Mouse (Mus musculus) embryonic facial prominence, embryonic 11.5 days (tissue): ENCODE measurements at regions not wholly inside any gene's neighbourhood (a gene's known extent, or its start where the extent isn't known, plus 50 kb on each side); places are given as distances from the start of the nearest gene placed in this dataset.
A peak's percentile ranks its signal among the peaks of the same experiment; 100 is the strongest.
"Not testable (repeated sequence)": the region's sequence is repeated elsewhere in the genome, so short reads cannot be mapped to it uniquely, and the experiment has no call there.

ENCODE experiments used
- ATAC-seq: fragments of 200-750 bp; cut with Nextera tagmentation; replicated peaks from 2 replicates; pipeline ENCODE4 v1.8.0; 2017; ENCODE audit warnings: low read depth; ENCODE audit not compliant: insufficient number of reproducible peaks, low FRiP score, low TSS enrichment
- DNase-seq: peaks from one replicate; pipeline ENCODE4 v3.0.0-alpha.2; 2015; ENCODE audit warnings: low spot score
- H3K27ac ChIP-seq: fragments of 300-500 bp; sonication (generic); replicated peaks from 2 replicates; pipeline ENCODE4 v1.5.1; 2014; ENCODE audit warnings: mild to moderate bottlenecking, low read depth, low read length, control low read depth
- H3K27me3 ChIP-seq: fragments of 300-500 bp; sonication (generic); 2 replicates; pipeline ENCODE4 v1.6.1; 2014; ENCODE audit warnings: mild to moderate bottlenecking, low read length, moderate library complexity, mixed read lengths; ENCODE audit not compliant: control insufficient read depth, insufficient read depth
- H3K36me3 ChIP-seq: fragments of 300-500 bp; sonication (generic); replicated peaks from 2 replicates; pipeline ENCODE4 v1.6.1; 2014; ENCODE audit warnings: low read depth, mild to moderate bottlenecking, low read length, moderate library complexity, mixed read lengths; ENCODE audit not compliant: control insufficient read depth, insufficient read depth
- H3K4me1 ChIP-seq: fragments of 300-500 bp; sonication (generic); 2 replicates; pipeline ENCODE4 v1.6.1; 2014; ENCODE audit warnings: low read length, mixed read lengths; ENCODE audit not compliant: control insufficient read depth, insufficient read depth
- H3K4me2 ChIP-seq: fragments of 300-500 bp; sonication (generic); 2 replicates; pipeline ENCODE4 v1.6.1; 2014; ENCODE audit warnings: low read depth, mild to moderate bottlenecking, control low read depth, low read length, moderate library complexity
- H3K4me3 ChIP-seq: fragments of 300-500 bp; sonication (generic); 2 replicates; pipeline ENCODE4 v1.5.1; 2014; ENCODE audit warnings: low read depth, low read length, control low read depth
- H3K9ac ChIP-seq: fragments of 300-500 bp; sonication (generic); replicated peaks from 2 replicates; pipeline ENCODE4 v1.6.1; 2014; ENCODE audit warnings: mild to moderate bottlenecking, control low read depth, low read length
- H3K9me3 ChIP-seq: fragments of 300-500 bp; sonication (generic); replicated peaks from 2 replicates; pipeline ENCODE4 v1.6.1; 2016; ENCODE audit warnings: mild to moderate bottlenecking, low read length, inconsistent platforms, mixed read lengths; ENCODE audit not compliant: control insufficient read depth
- WGBS: fragments of 180-500 bp; shearing (Covaris S2); extraction: QIAGEN DNeasy Blood & Tissue Kit; methylation state at CpG from one replicate; pipeline ENCODE4 v1.1.7; 2014; 5-methylcytosine and 5-hydroxymethylcytosine counted together

DNA sequence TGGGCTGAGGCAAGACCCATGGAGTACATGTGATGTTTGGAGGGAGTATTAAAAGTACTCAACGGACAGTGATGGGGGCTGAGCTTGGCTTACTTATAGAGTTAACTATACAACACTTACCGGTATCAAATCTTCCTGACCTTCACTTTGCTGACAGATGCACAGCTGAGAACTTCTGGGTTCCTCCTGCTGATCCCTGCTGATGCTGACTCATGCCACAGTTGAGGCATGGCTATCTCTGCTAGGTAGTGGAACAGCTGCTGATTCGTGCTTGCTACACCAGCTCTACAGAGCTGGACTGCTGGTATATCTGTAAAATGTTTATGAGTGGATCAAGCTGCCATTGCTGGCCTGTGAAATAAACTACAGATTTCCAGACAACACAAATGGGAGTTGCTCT lies 145.3 kb upstream of the Olfm3 start:
- Histone ChIP-seq H3K9ac (no peak overlapping the region), H3K27ac (no peak overlapping the region), H3K4me1 (no peaks in the 10 kb centered on the region), H3K36me3 (no peaks in the 10 kb centered on the region), H3K4me2 (no peak overlapping the region), H3K4me3 (no peak overlapping the region), H3K27me3 (no peaks in the 10 kb centered on the region), H3K9me3 (no peaks in the 10 kb centered on the region)
- ATAC-seq (no peak), DNase-seq (no peak)
- 84% methylated on average over 3 of the region's 3 CpGs for WGBS

DNA sequence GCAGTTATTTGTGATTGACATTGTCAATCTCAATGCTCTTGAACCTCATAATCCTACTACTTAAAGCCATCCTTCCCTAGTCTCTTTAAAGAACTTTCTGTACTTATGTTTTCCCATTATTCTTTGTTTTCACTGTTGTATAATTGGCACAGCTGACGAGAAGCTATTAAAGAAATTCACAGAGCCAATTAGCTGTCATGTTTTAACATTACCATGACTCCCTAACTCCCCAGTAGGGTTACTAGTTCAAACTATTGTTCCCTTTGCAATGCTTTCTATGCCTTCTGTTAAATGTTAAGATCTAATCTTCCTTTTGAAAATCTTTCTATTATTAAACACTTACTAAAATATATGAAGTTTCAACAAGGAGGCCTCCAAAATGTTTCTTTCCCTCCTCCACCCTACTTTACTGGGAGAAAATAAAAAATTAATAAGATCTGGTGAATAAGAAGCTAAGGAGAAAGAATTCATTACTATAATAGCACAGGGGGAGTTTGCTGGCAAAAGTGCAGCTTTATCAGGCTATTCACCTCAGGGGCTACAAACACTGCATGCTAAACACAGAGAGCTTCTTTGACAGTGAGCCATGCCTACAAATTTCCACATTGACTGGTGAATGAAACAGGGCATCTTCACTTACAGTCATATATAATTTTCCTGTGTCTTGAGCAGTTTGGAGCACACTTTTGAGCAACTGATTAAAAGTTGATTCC lies 144.4 kb upstream of the Olfm3 start:
- ATAC-seq, result no peak
- no peaks in the 10 kb centered on the region for H3K4me1 ChIP-seq
- WGBS, result 56% methylated on average over 1 of the region's 1 CpGs
- H3K27ac ChIP-seq, result no peak overlapping the region
- no peak for DNase-seq
- no peaks in the 10 kb centered on the region for H3K36me3 ChIP-seq
- H3K9me3 ChIP-seq, result no peaks in the 10 kb centered on the region
- no peak overlapping the region for H3K4me2 ChIP-seq
- no peak overlapping the region for H3K4me3 ChIP-seq
- H3K9ac ChIP-seq, result no peak overlapping the region
- no peaks in the 10 kb centered on the region for H3K27me3 ChIP-seq

DNA sequence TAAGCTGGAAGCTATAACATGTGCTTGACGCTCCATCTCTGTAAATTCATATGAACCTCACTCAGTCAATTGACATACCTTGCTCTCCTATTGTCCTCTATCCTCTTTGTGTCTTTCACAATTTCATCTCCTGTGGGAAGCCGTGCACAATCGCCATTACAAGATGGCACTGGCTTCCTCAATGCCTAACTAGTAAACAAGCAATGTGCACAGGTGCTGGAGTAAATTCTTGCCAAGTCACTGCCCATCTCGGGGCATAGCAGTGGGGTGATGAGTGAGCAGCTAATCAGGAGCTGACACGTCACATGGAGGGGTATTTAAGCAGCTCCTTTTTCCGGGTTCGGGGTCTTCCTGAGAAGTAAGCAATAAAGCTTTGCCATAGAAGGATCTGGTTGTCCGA lies 141.5 kb upstream of the Olfm3 start:
- not testable (repeated sequence) for H3K4me1 ChIP-seq, H3K27me3 ChIP-seq, H3K4me3 ChIP-seq, H3K27ac ChIP-seq, H3K36me3 ChIP-seq, H3K9ac ChIP-seq, DNase-seq, ATAC-seq, H3K9me3 ChIP-seq, H3K4me2 ChIP-seq
- 76% methylated on average over 6 of the region's 8 CpGs for WGBS

DNA sequence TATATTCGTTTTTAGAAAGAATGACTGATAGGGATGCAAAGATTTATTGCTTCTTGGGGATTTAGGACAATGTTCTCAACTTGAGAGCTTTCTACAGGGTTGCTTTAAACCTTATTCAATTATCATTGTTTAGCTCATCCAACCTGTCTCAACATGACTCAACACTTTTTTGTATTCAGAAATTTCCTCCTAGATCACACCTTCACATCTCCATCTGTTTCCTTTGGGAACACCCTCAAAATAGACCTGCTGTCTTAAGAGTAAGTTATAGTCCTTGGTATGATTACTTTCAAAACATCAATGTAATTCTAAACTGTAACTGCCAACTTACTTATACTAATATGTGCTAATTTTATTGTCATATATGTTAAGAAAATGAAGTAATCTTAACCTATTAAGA lies 114.8 kb upstream of the Olfm3 start:
- H3K4me1 ChIP-seq, result no peaks in the 10 kb centered on the region
- ATAC-seq, result no peak
- H3K9me3 ChIP-seq, result no peaks in the 10 kb centered on the region
- H3K36me3 ChIP-seq, result no peaks in the 10 kb centered on the region
- no peak overlapping the region for H3K9ac ChIP-seq
- H3K4me2 ChIP-seq, result no peak overlapping the region
- H3K4me3 ChIP-seq, result no peak overlapping the region
- WGBS, result 52% methylated on average over 1 of the region's 1 CpGs
- no peak overlapping the region for H3K27ac ChIP-seq
- no peak for DNase-seq
- H3K27me3 ChIP-seq, result no peaks in the 10 kb centered on the region

DNA sequence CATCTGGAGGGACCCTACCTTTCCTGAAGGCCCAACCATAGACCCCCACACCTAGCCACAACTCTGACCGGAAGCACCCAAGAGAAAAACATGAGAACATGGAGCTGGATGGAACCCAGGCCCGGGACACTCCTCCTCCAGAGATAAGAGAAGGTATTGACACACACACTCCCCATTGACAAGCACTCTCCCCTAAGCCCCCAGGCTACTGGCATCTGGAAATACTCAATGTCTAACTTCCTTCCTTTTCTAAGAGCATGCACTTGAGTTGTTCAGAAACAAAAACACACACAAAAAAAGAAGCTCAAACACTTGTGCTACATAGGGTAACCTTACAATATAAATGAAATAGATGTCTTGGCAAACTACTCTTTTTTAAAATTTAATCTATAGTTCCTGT lies 113.9 kb upstream of the Olfm3 start:
- Histone ChIP-seq H3K36me3 (no peaks in the 10 kb centered on the region), H3K9me3 (no peaks in the 10 kb centered on the region), H3K4me1 (no peaks in the 10 kb centered on the region), H3K9ac (no peak overlapping the region), H3K4me2 (no peak overlapping the region), H3K27ac (no peak overlapping the region), H3K4me3 (no peak overlapping the region), H3K27me3 (no peaks in the 10 kb centered on the region)
- ATAC-seq (no peak; the same call in 1 of the 2 replicates), DNase-seq (peak; percentile 61)
- 21% methylated on average over 2 of the region's 2 CpGs for WGBS

DNA sequence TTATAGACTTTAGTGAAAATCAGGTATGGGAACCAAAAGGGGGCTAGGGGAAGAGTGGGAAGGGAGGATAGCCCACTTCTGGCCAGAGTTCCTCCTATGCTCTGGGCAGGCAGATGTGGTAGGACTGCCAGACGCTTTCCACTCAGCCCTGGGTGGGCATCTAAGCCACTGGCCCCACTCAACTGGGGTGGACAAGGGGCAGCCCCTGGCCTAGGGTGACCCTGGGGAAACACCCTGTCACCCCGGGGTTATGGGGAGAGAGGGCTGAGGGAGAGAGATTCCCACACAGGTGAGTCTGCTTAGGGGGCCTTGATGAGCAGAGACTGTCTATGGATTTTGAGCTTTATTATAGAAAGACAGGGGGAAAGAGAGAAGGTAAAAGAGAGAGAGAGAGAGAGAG lies 70.8 kb upstream of the Olfm3 start:
- Histone ChIP-seq H3K27me3 (no peaks in the 10 kb centered on the region), H3K9me3 (no peaks in the 10 kb centered on the region), H3K4me2 (no peak overlapping the region), H3K36me3 (no peaks in the 10 kb centered on the region), H3K27ac (no peak overlapping the region), H3K4me3 (no peak overlapping the region), H3K9ac (no peak overlapping the region), H3K4me1 (no peaks in the 10 kb centered on the region)
- no peak for DNase-seq
- ATAC-seq, result no peak
- 76% methylated on average over 2 of the region's 2 CpGs for WGBS
